Mouse (Mus musculus): Measurements from ENCODE around the gene Accsl. TPM values are rescaled to one million over a fixed set of nuclear protein-coding genes. Genes with fewer than 3 reads are reported as not detected.

Accsl gene
- total RNA-seq (2012; rRNA removed): 0.30 TPM in 1 of 2 replicates, not detected in the other
- total RNA-seq (2014; rRNA removed): not detected in 2 replicates
- polyA plus RNA-seq (2012; ENCODE audit: insufficient read length, low read depth): 0.63 TPM in 1 of 2 replicates, not detected in the other

GRCm38 (mm10) chr2:93869107-93869600 is at the start of gene Accsl:
Accsl (minus strand) TSS chr2:93869157.
- Histone ChIP-seq H3K9ac (ENCODE audit: insufficient read depth, low read depth) (no peak within 1 kb of the TSS), H3K4me1 (ENCODE audit: control insufficient read depth in 1 of 2, insufficient read depth in 2 of 2) (peaks cover 10 to 15% of the 10 kb centered on the region in 2 experiments; a peak in 3 of 4 replicates), H3K4me3 (replicated peaks in 1 of 3; ENCODE audit: low read depth in 2 of 3, low read length in 2 of 3, poor library complexity in 1 of 3) (no peak within 1 kb of the TSS), H3K27ac (ENCODE audit: insufficient read depth, low read depth) (no peak within 1 kb of the TSS), H3K4me2 (ENCODE audit: insufficient read depth, low read depth, poor library complexity, severe bottlenecking) (no peak within 1 kb of the TSS), H3K79me2 (replicated peaks; ENCODE audit: control insufficient read depth, extremely low read depth, insufficient read depth, poor library complexity, severe bottlenecking) (no peaks in the 10 kb centered on the region), H3K36me3 (replicated peaks in 1 of 2; ENCODE audit: control insufficient read depth in 1 of 2, insufficient read depth in 1 of 2, low read length in 1 of 2) (no peaks in the 10 kb centered on the region), H3K27me3 (replicated peaks) (peaks cover 6% of the 10 kb centered on the region), H3K9me3 (replicated peaks; ENCODE audit: low read length) (no peaks in the 10 kb centered on the region)
- dilution Hi-C loops (cut with MboI; ENCODE audit: extremely low pct_ligation_motif_present, extremely low pct_unique_long_range_greater_than_20kb, low sequenced_read_pairs): no loop called here
- no peak for DNase-seq (ENCODE audit: extremely low read depth)
- no peak for TF ChIP-seq MXI1 (IDR thresholded peaks at IDR 0.05; ENCODE audit: low read depth, low read length)
- no peak for TF ChIP-seq ZC3H11A (IDR thresholded peaks at IDR 0.05; ENCODE audit: low read depth, low read length)
- TF ChIP-seq E2F4 (IDR thresholded peaks at IDR 0.05; ENCODE audit: insufficient replicate concordance, low read depth, low read length): no peak
- no peak for TF ChIP-seq EP300 (IDR thresholded peaks at IDR 0.05; ENCODE audit: low read length)
- in situ Hi-C loops (cut with MboI; ENCODE audit: low pct_ligation_motif_present, low pct_unique_long_range_greater_than_20kb, low sequenced_read_pairs): loop anchor here (25.0 kb wide), 1 partner anchor 418 kb away; no protein-coding TSS in a partner anchor

DNA sequence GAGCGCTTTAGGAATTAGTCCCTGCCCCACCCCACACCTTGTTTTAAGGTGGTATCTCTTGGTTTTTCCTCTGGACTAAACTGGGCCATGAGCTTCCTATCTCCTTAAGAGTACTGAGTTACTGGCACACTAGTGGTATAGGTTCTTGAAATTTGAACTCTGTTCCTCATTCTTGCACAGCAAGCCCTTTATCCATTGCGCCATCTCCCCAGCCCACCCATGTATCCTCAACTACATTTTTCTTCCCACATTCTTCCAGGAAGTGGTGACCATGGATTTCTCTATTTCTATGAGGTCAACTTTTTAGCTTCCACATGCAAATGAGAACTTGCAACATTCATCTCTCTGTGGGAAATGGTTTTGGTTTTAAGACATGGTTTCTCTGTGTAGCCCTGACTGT is 44.6 kb upstream of the Accsl start:
- Histone ChIP-seq H3K36me3 (replicated peaks in 1 of 2; ENCODE audit: control insufficient read depth in 1 of 2, insufficient read depth in 1 of 2, low read length in 1 of 2) (no peaks in the 10 kb centered on the region), H3K4me1 (ENCODE audit: control insufficient read depth in 1 of 2, insufficient read depth in 2 of 2) (no peaks in the 10 kb centered on the region), H3K27ac (ENCODE audit: insufficient read depth, low read depth) (no peak overlapping the region), H3K9me3 (replicated peaks; ENCODE audit: low read length) (no peaks in the 10 kb centered on the region), H3K9ac (ENCODE audit: insufficient read depth, low read depth) (no peak overlapping the region), H3K27me3 (replicated peaks) (peaks cover 82% of the 10 kb centered on the region), H3K4me3 (replicated peaks in 1 of 3; ENCODE audit: low read depth in 2 of 3, low read length in 2 of 3, poor library complexity in 1 of 3) (no peak overlapping the region), H3K79me2 (replicated peaks; ENCODE audit: control insufficient read depth, extremely low read depth, insufficient read depth, poor library complexity, severe bottlenecking) (no peaks in the 10 kb centered on the region), H3K4me2 (ENCODE audit: insufficient read depth, low read depth, poor library complexity, severe bottlenecking) (no peak overlapping the region)
- dilution Hi-C loops (cut with MboI; ENCODE audit: extremely low pct_ligation_motif_present, extremely low pct_unique_long_range_greater_than_20kb, low sequenced_read_pairs): no loop called here
- in situ Hi-C loops (cut with MboI; ENCODE audit: low pct_ligation_motif_present, low pct_unique_long_range_greater_than_20kb, low sequenced_read_pairs): no loop called here
- no peak for TF ChIP-seq NELFE (IDR thresholded peaks at IDR 0.05; ENCODE audit: low read depth, low read length)
- no peak for TF ChIP-seq GABPA (IDR thresholded peaks at IDR 0.05; ENCODE audit: insufficient replicate concordance, low read depth, low read length)
- TF ChIP-seq MEF2A (IDR thresholded peaks at IDR 0.05; ENCODE audit: borderline replicate concordance, low read depth, low read length): no peak
- TF ChIP-seq EP300 (IDR thresholded peaks at IDR 0.05; ENCODE audit: low read length): no peak
- TF ChIP-seq TBP (conservative IDR thresholded peaks at IDR 0.05; ENCODE audit: low read depth, low read length): no peak
- no peak for DNase-seq (ENCODE audit: extremely low read depth)

- H3K4me2 ChIP-seq (ENCODE audit: insufficient read depth, low read depth, poor library complexity, severe bottlenecking): no peak overlapping the region
- dilution Hi-C loops (cut with MboI; ENCODE audit: extremely low pct_ligation_motif_present, extremely low pct_unique_long_range_greater_than_20kb, low sequenced_read_pairs) (no loop called here), in situ Hi-C loops (cut with MboI; ENCODE audit: low pct_ligation_motif_present, low pct_unique_long_range_greater_than_20kb, low sequenced_read_pairs) (no loop called here)
- no peak overlapping the region for H3K4me3 ChIP-seq (replicated peaks in 1 of 3; ENCODE audit: low read depth in 2 of 3, low read length in 2 of 3, poor library complexity in 1 of 3)
- H3K9ac ChIP-seq (ENCODE audit: insufficient read depth, low read depth): no peak overlapping the region
- no peaks in the 10 kb centered on the region for H3K36me3 ChIP-seq (replicated peaks in 1 of 2; ENCODE audit: control insufficient read depth in 1 of 2, insufficient read depth in 1 of 2, low read length in 1 of 2)
- H3K4me1 ChIP-seq (ENCODE audit: control insufficient read depth in 1 of 2, insufficient read depth in 2 of 2): no peaks in the 10 kb centered on the region
- no peak for DNase-seq (ENCODE audit: extremely low read depth)
- no peaks in the 10 kb centered on the region for H3K79me2 ChIP-seq (replicated peaks; ENCODE audit: control insufficient read depth, extremely low read depth, insufficient read depth, poor library complexity, severe bottlenecking)
- H3K27me3 ChIP-seq (replicated peaks): peaks cover 82% of the 10 kb centered on the region
- no peaks in the 10 kb centered on the region for H3K9me3 ChIP-seq (replicated peaks; ENCODE audit: low read length)
- TF ChIP-seq JUN (IDR thresholded peaks at IDR 0.05; ENCODE audit: insufficient read depth, low read depth, low read length) (no peak), MAFK (IDR thresholded peaks at IDR 0.05; ENCODE audit: insufficient replicate concordance, low read length) (no peak), POLR2AphosphoS2 (IDR thresholded peaks at IDR 0.05; ENCODE audit: low read depth, low read length) (no peak), USF2 (conservative IDR thresholded peaks at IDR 0.05; ENCODE audit: low read depth, low read length) (no peak), CHD1 (IDR thresholded peaks at IDR 0.05; ENCODE audit: low read depth, low read length) (no peak), CTCF (conservative IDR thresholded peaks at IDR 0.05 in 1 of 2, IDR thresholded peaks at IDR 0.05 in 1 of 2; ENCODE audit: low read depth in 2 of 2, low read length in 2 of 2) (no peak), PAX5 (IDR thresholded peaks at IDR 0.05; ENCODE audit: low read length) (no peak), RAD21 (IDR thresholded peaks at IDR 0.05; ENCODE audit: low read depth, low read length) (no peak), TBP (conservative IDR thresholded peaks at IDR 0.05; ENCODE audit: low read depth, low read length) (no peak), MAX (IDR thresholded peaks at IDR 0.05; ENCODE audit: low read length) (no peak), NRF1 (IDR thresholded peaks at IDR 0.05; ENCODE audit: low read depth, low read length) (no peak)
- no peak overlapping the region for H3K27ac ChIP-seq (ENCODE audit: insufficient read depth, low read depth)
These were observed 43.0 kb upstream of the Accsl start for GRCm38 (mm10) chr2:93911942-93912341.
